Mouse (Mus musculus) liver, embryonic 14.5 days (tissue): ENCODE data around the gene Dennd4a.

Experiments
- CTCF ChIP-seq: IDR thresholded peaks from 2 replicates; pipeline ENCODE4 v1.5.1; 2016; ENCODE audit warnings: antibody characterized with exemption, low read depth, control low read depth
- EP300 ChIP-seq: IDR thresholded peaks from 2 replicates; pipeline ENCODE4 v1.6.1; 2016; ENCODE audit warnings: antibody characterized with exemption, low read depth

- no peak for TF ChIP-seq CTCF
- TF ChIP-seq EP300: no peak
Observed at GRCm38 (mm10) chr9:64956337-64956736, 145.2 kb downstream of the Dennd4a start.
